16 mouse cellular contexts compared by ENCODE assay signal in the genomic region with DNA sequence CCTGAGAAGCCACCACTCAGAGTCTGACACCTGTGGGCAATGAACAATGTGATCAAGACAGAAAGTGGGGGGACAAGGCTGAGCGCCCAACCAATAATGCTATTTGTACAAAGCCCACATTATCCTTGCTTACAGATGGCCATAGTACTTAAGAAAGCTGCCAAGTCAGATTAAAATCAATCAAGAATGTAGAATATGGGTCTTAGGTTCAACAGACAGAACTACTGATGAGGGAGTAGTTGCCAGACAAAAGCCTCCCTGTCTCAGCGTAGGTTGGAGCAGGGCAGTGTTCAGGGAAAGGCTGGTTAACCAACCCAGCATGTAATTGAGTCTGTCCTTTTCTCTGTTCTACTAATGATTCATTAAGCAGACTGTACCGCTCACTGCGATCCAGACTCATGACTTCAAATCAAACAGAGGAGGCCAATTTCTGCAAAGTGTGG. TPM values are rescaled to one million over a fixed set of nuclear protein-coding genes. Genes with fewer than 3 reads are reported as not detected.
DNase-seq lines count a peak whose midpoint lies in the region; ATAC-seq and TF ChIP-seq lines count a peak whose summit lies in the region.
"Had no signal": no experiment of that assay in that cellular context is flagged by ENCODE, and none has a peak within 500 bp of the region (broad histone marks: within the 10 kb centered on the region; RNA-seq: fewer than 3 reads in every experiment).

No protein-coding gene starts in this region.

- peak; percentile 54; the same call in 1 of the 2 replicates for ATAC-seq in hindbrain, embryonic 11.5 days (ENCODE audit: low FRiP score)
- no peak for ATAC-seq in midbrain, postnatal 0 days (ENCODE audit: low FRiP score)
- ATAC-seq in hindbrain, embryonic 13.5 days (ENCODE audit: low FRiP score): peak; percentile 68; the same call in 1 of the 2 replicates
- ATAC-seq in granulocyte monocyte progenitor cell, adult 5-6 weeks (replicated peaks; ENCODE audit: poor library complexity, severe bottlenecking): no peak

- no peaks in the 10 kb centered on the region for H3K9me3 ChIP-seq in hindbrain, embryonic 11.5 days (ENCODE audit: control insufficient read depth, low read length)
- no peaks in the 10 kb centered on the region for H3K9me3 ChIP-seq in hindbrain, embryonic 10.5 days
- no peaks in the 10 kb centered on the region for H3K9me3 ChIP-seq in midbrain, postnatal 0 days (ENCODE audit: low read length)
- no peaks in the 10 kb centered on the region for H3K9me3 ChIP-seq in midbrain, embryonic 10.5 days (replicated peaks)
- no peaks in the 10 kb centered on the region for H3K9me3 ChIP-seq in hindbrain, embryonic 13.5 days
- H3K9me3 ChIP-seq: embryonic facial prominence, embryonic 15.5 days; heart, embryonic 15.5 days had no signal

- H3K36me3 ChIP-seq in hindbrain, embryonic 11.5 days (ENCODE audit: control insufficient read depth, insufficient read depth, low read length): no peaks in the 10 kb centered on the region
- H3K36me3 ChIP-seq in hindbrain, embryonic 10.5 days: no peaks in the 10 kb centered on the region
- no peaks in the 10 kb centered on the region for H3K36me3 ChIP-seq in midbrain, postnatal 0 days (ENCODE audit: insufficient read depth, low read length)
- no peaks in the 10 kb centered on the region for H3K36me3 ChIP-seq in midbrain, embryonic 10.5 days
- H3K36me3 ChIP-seq in hindbrain, embryonic 13.5 days: no peaks in the 10 kb centered on the region
- H3K36me3 ChIP-seq: embryonic facial prominence, embryonic 15.5 days; heart, embryonic 15.5 days had no signal

- H3K4me1 ChIP-seq in hindbrain, embryonic 11.5 days (replicated peaks; ENCODE audit: control insufficient read depth, insufficient read depth, low read length): no peaks in the 10 kb centered on the region
- H3K4me1 ChIP-seq in hindbrain, embryonic 10.5 days (replicated peaks): no peaks in the 10 kb centered on the region
- no peaks in the 10 kb centered on the region for H3K4me1 ChIP-seq in midbrain, postnatal 0 days (ENCODE audit: insufficient read depth, low read length)
- no peaks in the 10 kb centered on the region for H3K4me1 ChIP-seq in midbrain, embryonic 10.5 days
- no peaks in the 10 kb centered on the region for H3K4me1 ChIP-seq in hindbrain, embryonic 13.5 days (replicated peaks)
- H3K4me1 ChIP-seq: embryonic facial prominence, embryonic 15.5 days; heart, embryonic 15.5 days had no signal

- no peak overlapping the region for H3K27ac ChIP-seq in hindbrain, embryonic 11.5 days (ENCODE audit: low read depth, low read length)
- no peak overlapping the region for H3K27ac ChIP-seq in hindbrain, embryonic 10.5 days
- H3K27ac ChIP-seq in midbrain, postnatal 0 days (ENCODE audit: low read depth, low read length): no peak overlapping the region
- no peak overlapping the region for H3K27ac ChIP-seq in midbrain, embryonic 10.5 days (replicated peaks)
- no peak overlapping the region for H3K27ac ChIP-seq in hindbrain, embryonic 13.5 days
- H3K27ac ChIP-seq: embryonic facial prominence, embryonic 15.5 days; heart, embryonic 15.5 days; macrophage had no signal

- TF ChIP-seq CTCF in midbrain, postnatal 0 days (IDR thresholded peaks at IDR 0.05): no peak

- 56% methylated on average over 4 of the region's 4 CpGs for WGBS in hindbrain, embryonic 11.5 days
- 73% methylated on average over 4 of the region's 4 CpGs for WGBS in hindbrain, embryonic 10.5 days
- whole genome bisulfite sequencing in midbrain, postnatal 0 days: 43% methylated on average over 4 of the region's 4 CpGs
- 76% methylated on average over 4 of the region's 4 CpGs for WGBS in midbrain, embryonic 10.5 days
- 43% methylated on average over 4 of the region's 4 CpGs for WGBS in hindbrain, embryonic 13.5 days

- no peak overlapping the region for H3K9ac ChIP-seq in hindbrain, embryonic 11.5 days (ENCODE audit: low read depth, low read length)
- H3K9ac ChIP-seq in midbrain, postnatal 0 days (replicated peaks; ENCODE audit: low read length, poor library complexity, severe bottlenecking): no peak overlapping the region
- no peak overlapping the region for H3K9ac ChIP-seq in hindbrain, embryonic 13.5 days
- H3K9ac ChIP-seq: embryonic facial prominence, embryonic 15.5 days; heart, embryonic 15.5 days; lung, embryonic 14.5 days had no signal

- no peak for DNase-seq in hindbrain, embryonic 11.5 days (ENCODE audit: low spot score)
- no peak for DNase-seq in hindbrain, embryonic 10.5 days (ENCODE audit: low spot score)
- peak; percentile 5 for DNase-seq in midbrain, postnatal 0 days (ENCODE audit: low spot score)
- DNase-seq in midbrain, embryonic 10.5 days (ENCODE audit: low spot score): no peak
- DNase-seq in retina, postnatal 1 day: peak; percentile 92
- DNase-seq in heart, postnatal 4 days: no peak
- DNase-seq: B cell, adult 2 months; cerebellum, adult 11-12 months; left cerebral cortex, postnatal 4 days; lung, embryonic 14.5 days had no signal

- H3K4me2 ChIP-seq in hindbrain, embryonic 11.5 days (replicated peaks; ENCODE audit: low read depth, low read length): no peak overlapping the region
- no peak overlapping the region for H3K4me2 ChIP-seq in midbrain, postnatal 0 days (ENCODE audit: low read depth, low read length, poor library complexity, severe bottlenecking)
- H3K4me2 ChIP-seq in hindbrain, embryonic 13.5 days: no peak overlapping the region
- H3K4me2 ChIP-seq: embryonic facial prominence, embryonic 15.5 days; heart, embryonic 15.5 days; liver, embryonic 11.5 days; lung, embryonic 14.5 days had no signal

- no peaks in the 10 kb centered on the region; the same call in 1 of the 2 replicates for H3K27me3 ChIP-seq in hindbrain, embryonic 11.5 days (ENCODE audit: control insufficient read depth, insufficient read depth, low read length)
- peaks cover 34% of the 10 kb centered on the region for H3K27me3 ChIP-seq in hindbrain, embryonic 10.5 days (ENCODE audit: insufficient read depth, poor library complexity, severe bottlenecking)
- H3K27me3 ChIP-seq in midbrain, postnatal 0 days (ENCODE audit: insufficient read depth, low read length): no peaks in the 10 kb centered on the region
- H3K27me3 ChIP-seq in midbrain, embryonic 10.5 days (ENCODE audit: low read depth, poor library complexity, severe bottlenecking): peaks cover 75% of the 10 kb centered on the region
- H3K27me3 ChIP-seq in hindbrain, embryonic 13.5 days: peaks cover 7% of the 10 kb centered on the region; the same call in 1 of the 2 replicates
- H3K27me3 ChIP-seq: embryonic facial prominence, embryonic 15.5 days; heart, embryonic 15.5 days had no signal

- no peak overlapping the region for H3K4me3 ChIP-seq in hindbrain, embryonic 11.5 days (ENCODE audit: low read depth, low read length)
- H3K4me3 ChIP-seq in hindbrain, embryonic 10.5 days: no peak overlapping the region
- no peak overlapping the region for H3K4me3 ChIP-seq in midbrain, postnatal 0 days (ENCODE audit: low read depth, low read length)
- H3K4me3 ChIP-seq in midbrain, embryonic 10.5 days: no peak overlapping the region
- no peak overlapping the region for H3K4me3 ChIP-seq in hindbrain, embryonic 13.5 days
- H3K4me3 ChIP-seq: embryonic facial prominence, embryonic 15.5 days; heart, embryonic 15.5 days had no signal

RNA-seq across cellular contexts. Expression of a gene that starts 23.3 kb away (rescaled TPM):
- 52.4 and 56.3 TPM in 2 replicates for polyA plus RNA-seq in hindbrain, embryonic 11.5 days (2014; fragmentation: Nextera tagmentation; extraction: Ambion mirVana)
- polyA plus RNA-seq in hindbrain, embryonic 10.5 days (2016; fragmentation: Nextera tagmentation; extraction: Ambion mirVana): 28.7 and 31.8 TPM in 2 replicates
- 61.8 and 73.7 TPM in 2 replicates for total RNA-seq in midbrain, postnatal 0 days (2014; rRNA removed)
- polyA plus RNA-seq in midbrain, postnatal 0 days (2015; fragmentation: Nextera tagmentation; extraction: Ambion mirVana): 113 and 130 TPM in 2 replicates
- polyA plus RNA-seq in midbrain, embryonic 10.5 days (2016; fragmentation: Nextera tagmentation; extraction: Ambion mirVana): 30.7 and 32.0 TPM in 2 replicates
- 99.3 and 104 TPM in 2 replicates for polyA plus RNA-seq in hindbrain, embryonic 13.5 days (2015; fragmentation: Nextera tagmentation; extraction: Ambion mirVana)
- 10 to 100 TPM; 15.7 to 16.8 TPM for total RNA-seq in heart, postnatal 4 days (2021)
- 48.8 and 68.5 TPM in 2 replicates for total RNA-seq in granulocyte monocyte progenitor cell, adult 5-6 weeks (2014; fragmentation: Nextera tagmentation)
- 32.0 and 38.7 TPM in 2 replicates for total RNA-seq in granulocyte monocyte progenitor cell, adult 5-6 weeks (2017)

Comparison
In these comparisons a context has a peak if more than half of its experiments do, and no peak if none do; other contexts are left out.
1. DNase-seq: peak in midbrain, postnatal 0 days (single experiment) and retina, postnatal 1 day (single experiment); none in hindbrain, embryonic 11.5 days (single experiment), hindbrain, embryonic 10.5 days (single experiment), midbrain, embryonic 10.5 days (single experiment) and heart, postnatal 4 days (single experiment).
2. ATAC-seq: peak in hindbrain, embryonic 11.5 days (single experiment) and hindbrain, embryonic 13.5 days (single experiment); none in midbrain, postnatal 0 days (single experiment) and granulocyte monocyte progenitor cell, adult 5-6 weeks (single experiment).